Mouse (Mus musculus) mouse trophoblast stem cell (cell line): ENCODE measurements around the gene Vdr.

Experiments
- in situ Hi-C, 2 experiments: fragments of 300-500 bp; cut with MseI, MboI; formaldehyde crosslinking; loops; 2 replicates in 1 of 2; 3 replicates in 1 of 2; pipeline ENCODE4 v1.15.1; 2025

Vdr gene

GRCm38 (mm10) chr15:97812875-97813274 lies 97.6 kb downstream of the Vdr start:
- in situ Hi-C loops = no loop called here

DNA sequence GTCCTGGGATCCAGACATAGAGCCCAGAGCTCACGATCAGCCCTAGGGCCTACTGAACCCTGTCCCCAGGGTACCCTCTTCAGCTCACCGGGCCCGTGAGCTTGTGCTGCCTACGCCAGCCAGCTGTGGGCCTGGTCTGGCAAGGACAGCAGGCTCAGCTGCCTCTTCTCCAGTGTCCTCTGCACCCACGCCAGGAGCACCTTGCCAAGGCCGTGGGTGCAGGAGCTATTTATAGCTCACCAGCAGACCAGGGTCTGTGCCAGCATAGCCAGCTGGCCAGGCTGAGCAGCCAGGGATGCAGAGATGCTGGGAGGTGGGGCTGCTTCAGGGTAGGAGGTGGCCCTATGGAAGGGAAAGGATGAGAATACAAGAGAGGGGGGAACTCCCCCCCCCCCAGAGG lies 98.3 kb downstream of the Vdr start:
- in situ Hi-C loops = no loop called here

DNA sequence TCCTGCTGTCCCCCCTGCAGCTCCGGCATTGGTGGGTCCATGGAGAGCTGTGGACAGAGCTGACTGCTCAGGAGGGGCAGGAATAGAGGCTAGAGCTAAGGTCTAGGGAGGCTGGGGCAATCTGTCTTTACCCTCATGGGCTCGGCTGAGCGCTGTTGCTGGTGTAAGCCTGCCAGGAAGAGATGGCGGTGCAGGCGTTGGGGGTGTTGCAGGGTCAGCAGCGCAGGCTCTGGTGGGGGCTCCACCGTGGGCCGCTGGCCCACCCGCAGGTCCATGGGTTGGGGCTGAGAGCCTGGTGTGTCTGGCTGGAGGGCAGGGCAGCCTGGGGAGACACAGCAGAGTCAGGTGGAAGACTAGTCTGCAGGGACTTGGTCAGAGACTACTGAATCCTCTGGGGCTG lies 99.1 kb downstream of the Vdr start:
- in situ Hi-C loops = no loop called here

- in situ Hi-C loops = no loop called here
These were observed 100.0 kb downstream of the Vdr start for GRCm38 (mm10) chr15:97810399-97810798.

DNA sequence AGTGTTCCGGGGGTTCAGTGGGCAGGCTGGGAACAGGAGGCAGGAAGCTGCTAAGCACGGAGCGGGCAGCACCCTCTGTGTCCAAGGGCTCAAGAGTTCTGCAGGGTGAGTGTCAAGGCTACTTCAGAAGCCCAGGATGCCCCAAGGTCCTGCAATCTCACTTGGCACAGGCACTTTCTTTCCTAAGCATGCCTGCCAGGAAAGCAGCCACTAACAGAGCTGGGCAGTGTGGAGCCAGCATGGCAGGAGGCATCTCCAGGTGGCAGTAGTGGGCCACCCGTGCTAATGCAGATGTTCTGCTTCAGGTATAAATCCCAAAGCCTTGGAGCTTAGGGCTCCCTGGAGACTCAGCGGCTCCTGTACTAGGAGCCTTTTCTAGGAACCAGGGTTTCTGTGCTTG lies 100.5 kb downstream of the Vdr start:
- in situ Hi-C loops = no loop called here

- in situ Hi-C loops = no loop called here
These were observed 101.2 kb downstream of the Vdr start for GRCm38 (mm10) chr15:97809206-97809605.

DNA sequence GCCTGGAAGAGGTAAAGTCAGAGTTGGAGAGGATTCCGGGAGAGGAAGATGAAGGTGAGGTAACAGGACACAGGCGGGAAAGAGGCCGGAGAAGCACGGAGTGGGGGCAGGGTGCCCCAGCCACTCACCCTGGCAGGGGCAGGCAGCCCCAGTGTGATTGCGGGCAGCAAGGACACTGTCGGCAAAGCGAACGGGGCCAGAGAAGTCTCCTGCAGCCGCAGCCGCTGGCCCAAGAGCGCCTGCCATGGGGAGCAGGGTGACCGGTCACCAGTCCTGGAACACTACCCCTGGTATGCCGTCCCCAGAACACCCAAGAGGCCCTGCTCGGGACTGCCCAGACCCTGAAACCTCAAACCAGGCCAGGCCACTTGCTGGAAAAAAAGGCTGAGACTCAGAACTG lies 101.9 kb downstream of the Vdr start:
- in situ Hi-C loops = no loop called here

GRCm38 (mm10) chr15:97807867-97808266 lies 102.6 kb downstream of the Vdr start:
- in situ Hi-C loops = no loop called here
